Mouse (Mus musculus): Measurements from ENCODE around the gene Cd1d1.

GRCm38 (mm10) chr3:87015931-87016330 lies 16.7 kb upstream of the Cd1d1 start:
- TF ChIP-seq CTCF (IDR thresholded peaks at IDR 0.05; ENCODE audit: borderline replicate concordance, extremely low read depth, insufficient read depth, insufficient read length) (no peak), POLR2A (IDR thresholded peaks at IDR 0.05; ENCODE audit: borderline replicate concordance, extremely low read depth, insufficient read depth, insufficient read length, poor library complexity, severe bottlenecking) (no peak)

Data from brain, embryonic 14.5 days (tissue).